Comparison of ENCODE assay signal across 9 mouse cellular contexts in genomic region chr14:75871111-75871510, GRCm38 (mm10). TPM values are rescaled to one million over a fixed set of nuclear protein-coding genes. Genes with fewer than 3 reads are reported as not detected.
DNase-seq lines count a peak whose midpoint lies in the region; ATAC-seq and TF ChIP-seq lines count a peak whose summit lies in the region.
"Had no signal": no experiment of that assay in that cellular context is flagged by ENCODE, and none has a peak within 500 bp of the region (broad histone marks: within the 10 kb centered on the region; RNA-seq: fewer than 3 reads in every experiment).

No protein-coding gene starts in this region.

- no peaks in the 10 kb centered on the region for H3K79me2 ChIP-seq in heart, adult 2 months (replicated peaks; ENCODE audit: control insufficient read depth, insufficient read depth, low read length)

- H3K27me3 ChIP-seq in heart, adult 2 months (ENCODE audit: control insufficient read depth, insufficient read depth, low read length), result no peaks in the 10 kb centered on the region
- no peaks in the 10 kb centered on the region for H3K27me3 ChIP-seq in forebrain, embryonic 13.5 days
- H3K27me3 ChIP-seq in limb, embryonic 13.5 days, result no peaks in the 10 kb centered on the region

- peak overlapping the region; percentile 14; the same call in 1 of the 2 replicates for H3K4me2 ChIP-seq in forebrain, embryonic 13.5 days
- H3K4me2 ChIP-seq in limb, embryonic 13.5 days (replicated peaks), result 0 out of 2 replicates have a peak overlapping the region, but pooled peaks have one; percentile 19

- no peak for TF ChIP-seq POLR2A in heart, adult 2 months (IDR thresholded peaks at IDR 0.05; ENCODE audit: insufficient read depth, low read depth, low read length)

- peak; percentile 90 for DNase-seq in heart, adult 11 months
- DNase-seq in heart, adult 2 months, result no peak
- DNase-seq in Muller cell, postnatal 12 days (ENCODE audit: inconsistent ontology term), result peak; percentile 65
- no peak for DNase-seq in thymus, postnatal 36 days
- DNase-seq in right cerebral cortex, postnatal 25 days, result no peak
- no peak for DNase-seq in B cell, adult 2 months
- DNase-seq: liver, postnatal 0 days had no signal

- no peak for TF ChIP-seq CTCF in heart, adult 2 months (IDR thresholded peaks at IDR 0.05)

- WGBS in heart, adult 2 months, result 15% methylated on average over 5 of the region's 5 CpGs
- WGBS in forebrain, embryonic 13.5 days, result 5% methylated on average over 1 of the region's 5 CpGs
- 6% methylated on average over 4 of the region's 5 CpGs for WGBS in limb, embryonic 13.5 days

- H3K36me3 ChIP-seq in heart, adult 2 months (ENCODE audit: control insufficient read depth, insufficient read depth, low read length), result no peaks in the 10 kb centered on the region
- H3K36me3 ChIP-seq in forebrain, embryonic 13.5 days (ENCODE audit: poor library complexity, severe bottlenecking), result no peaks in the 10 kb centered on the region
- H3K36me3 ChIP-seq in limb, embryonic 13.5 days, result no peaks in the 10 kb centered on the region

- intact Hi-C loops in heart, adult 2 months (cut with DNase I), result loop anchor here (10.0 kb wide), 2 partner anchors 544 to 604 kb away; partner anchors contain the start of gene Tsc22d1

- ATAC-seq in forebrain, embryonic 13.5 days, result peak; percentile 80
- ATAC-seq in limb, embryonic 13.5 days (ENCODE audit: low FRiP score, low read depth), result no peak
- ATAC-seq: liver, postnatal 0 days had no signal

- H3K4me3 ChIP-seq in heart, adult 2 months, result no peak overlapping the region
- H3K4me3 ChIP-seq in forebrain, embryonic 13.5 days, result no peak overlapping the region
- H3K4me3 ChIP-seq in limb, embryonic 13.5 days, result no peak overlapping the region

- no peaks in the 10 kb centered on the region; the same call in 1 of the 2 replicates for H3K4me1 ChIP-seq in heart, adult 2 months (ENCODE audit: control insufficient read depth, insufficient read depth, low read length)
- H3K4me1 ChIP-seq in forebrain, embryonic 13.5 days, result peaks cover 6% of the 10 kb centered on the region; the same call in 1 of the 2 replicates
- no peaks in the 10 kb centered on the region for H3K4me1 ChIP-seq in limb, embryonic 13.5 days

- H3K27ac ChIP-seq in heart, adult 2 months, result no peak overlapping the region
- peak overlapping the region; percentile 74 for H3K27ac ChIP-seq in forebrain, embryonic 13.5 days
- no peak overlapping the region for H3K27ac ChIP-seq in limb, embryonic 13.5 days

- no peak for TF ChIP-seq EP300 in heart, adult 2 months (IDR thresholded peaks at IDR 0.05; ENCODE audit: insufficient read depth, low read depth, low read length)

- H3K9me3 ChIP-seq in forebrain, embryonic 13.5 days (replicated peaks), result no peaks in the 10 kb centered on the region
- H3K9me3 ChIP-seq in limb, embryonic 13.5 days, result no peaks in the 10 kb centered on the region

- H3K9ac ChIP-seq in heart, adult 2 months (ENCODE audit: low read depth, low read length), result no peak overlapping the region
- no peak overlapping the region for H3K9ac ChIP-seq in forebrain, embryonic 13.5 days
- H3K9ac ChIP-seq in limb, embryonic 13.5 days, result no peak overlapping the region
- H3K9ac ChIP-seq: liver, postnatal 0 days had no signal

RNA-seq across cellular contexts. Expression of gene Tpt1, which starts 26.2 kb away (rescaled TPM):
- total RNA-seq in heart, adult 2 months (2021), result 1,000 to 10,000 TPM; 2,957 to 3,343 TPM
- polyA plus RNA-seq in heart, adult 2 months (2012; rRNA removed), result 1,003 and 1,026 TPM in 2 replicates
- 977 and 1,124 TPM in 2 replicates for polyA plus RNA-seq in forebrain, embryonic 13.5 days (2015; fragmentation: Nextera tagmentation; extraction: Ambion mirVana)
- polyA plus RNA-seq in limb, embryonic 13.5 days (2015; fragmentation: Nextera tagmentation; extraction: Ambion mirVana), result 1,027 and 1,051 TPM in 2 replicates

Comparison
In these comparisons a context has a peak if more than half of its experiments do, and no peak if none do; other contexts are left out.
1. DNase-seq: peak in heart, adult 11 months (single experiment) and Muller cell, postnatal 12 days (single experiment); none in heart, adult 2 months (0 of 2), thymus, postnatal 36 days (0 of 2), right cerebral cortex, postnatal 25 days (single experiment) and B cell, adult 2 months (0 of 2).